Mouse (Mus musculus): ENCODE data around the gene Ranbp9.

- TF ChIP-seq TAL1 (IDR thresholded peaks at IDR 0.05; ENCODE audit: low read length), result no peak
- no peak for TF ChIP-seq GATA1 (IDR thresholded peaks at IDR 0.05; ENCODE audit: low read length)
These were observed 67.5 kb downstream of the Ranbp9 start for GRCm38 (mm10) chr13:43413611-43414010.

Measured in erythroblast, embryonic 14.5 days (primary cell).